Mouse (Mus musculus): ENCODE measurements around the gene Senp3. TPM values are rescaled to one million over a fixed set of nuclear protein-coding genes. Genes with fewer than 3 reads are reported as not detected.
A peak's percentile ranks its signal among the peaks of the same experiment; 100 is the strongest.
"Not testable (repeated sequence)": the region's sequence is repeated elsewhere in the genome, so short reads cannot be mapped to it uniquely, and the experiment has no call there.

Gene Senp3
- polyA plus RNA-seq, 1 experiment from 2014 or later, result 37.3 TPM

DNA sequence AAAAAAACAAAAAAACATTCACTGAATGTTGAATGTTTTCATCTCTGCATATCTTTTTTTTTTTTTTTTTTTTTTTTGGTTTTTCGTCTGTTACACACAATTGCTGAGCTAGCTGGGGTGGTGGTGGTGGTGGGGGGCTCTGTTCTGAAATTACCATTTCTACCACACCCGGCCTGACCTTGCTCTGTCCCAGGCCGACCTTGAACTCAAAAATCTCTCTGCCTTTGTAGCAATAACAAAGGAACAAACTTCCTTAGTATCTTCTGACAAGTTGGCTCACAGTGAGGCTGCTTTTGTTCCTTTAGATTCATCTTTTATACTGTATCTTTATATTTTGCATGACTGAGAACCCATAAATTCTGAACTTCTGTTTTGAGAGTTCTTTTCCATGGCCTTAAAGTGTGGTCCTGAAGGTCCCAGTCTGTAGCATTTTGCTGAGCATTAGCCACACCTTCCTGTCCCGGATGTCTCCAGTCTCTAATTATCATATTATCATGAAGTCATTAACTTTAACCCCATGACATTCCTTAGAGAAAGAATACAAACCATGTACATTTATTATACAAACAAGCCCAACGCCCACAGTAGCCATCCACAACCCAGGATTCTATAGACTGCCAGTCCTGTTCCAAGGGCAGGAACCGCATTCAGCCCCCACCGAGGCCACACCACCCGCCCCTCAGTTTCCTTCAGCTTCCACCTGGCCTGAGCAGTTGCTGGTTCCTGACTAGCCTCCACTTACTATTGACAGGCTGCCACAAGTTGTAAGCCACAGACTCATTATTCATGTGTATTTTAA lies 22.1 kb upstream of the Senp3 start:
- DNase-seq (no peak), ATAC-seq (ENCODE audit: low read depth) (no peak)
- Histone ChIP-seq H3K4me3 (replicated peaks) (no peak overlapping the region), H3K27me3 (no peaks in the 10 kb centered on the region), H3K36me3 (no peaks in the 10 kb centered on the region), H3K4me1 (replicated peaks) (peaks cover 35% of the 10 kb centered on the region), H3K4me2 (no peak overlapping the region), H3K9me3 (replicated peaks) (no peaks in the 10 kb centered on the region), H3K27ac (no peak overlapping the region), H3K9ac (no peak overlapping the region)
- WGBS (ENCODE audit: insufficient replicate concordance), result 54% methylated on average over 8 of the region's 8 CpGs

DNA sequence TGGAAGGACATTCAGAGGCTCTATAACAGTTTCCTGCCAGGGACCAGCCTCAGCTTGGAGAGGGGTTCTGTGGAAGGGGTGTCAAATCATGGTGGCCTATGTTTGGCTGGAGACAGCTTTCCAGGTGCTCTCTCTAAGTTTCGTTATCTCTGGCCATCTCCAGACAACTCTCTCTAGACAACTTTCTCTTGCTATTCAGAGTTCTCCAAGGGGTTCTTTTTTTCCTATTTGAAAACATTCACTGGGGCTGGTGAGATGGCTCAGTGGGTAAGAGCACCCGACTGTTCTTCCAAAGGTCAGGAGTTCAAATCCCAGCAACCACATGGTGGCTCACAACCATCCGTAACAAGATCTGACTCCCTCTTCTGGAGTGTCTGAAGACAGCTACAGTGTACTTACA lies 21.5 kb upstream of the Senp3 start:
- ATAC-seq (ENCODE audit: low read depth), result not testable (repeated sequence)

DNA sequence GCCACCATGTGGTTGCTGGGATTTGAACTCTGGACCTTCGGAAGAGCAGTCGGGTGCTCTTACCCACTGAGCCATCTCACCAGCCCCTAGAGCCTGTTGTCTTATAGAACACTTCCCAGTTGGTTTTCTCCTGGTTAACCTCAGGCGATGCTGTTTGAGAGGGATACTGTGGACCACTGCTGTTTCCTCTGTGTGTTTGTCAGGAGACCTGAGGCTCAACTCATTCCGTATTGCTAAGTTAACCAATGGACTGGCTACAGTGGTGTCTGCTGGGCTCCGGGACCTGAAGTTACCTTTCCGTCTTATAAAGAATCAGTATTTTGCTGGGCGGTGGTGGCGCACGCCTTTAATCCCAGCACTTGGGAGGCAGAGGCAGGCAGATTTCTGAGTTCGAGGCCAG lies 21.0 kb upstream of the Senp3 start:
- H3K4me2 ChIP-seq; H3K27me3 ChIP-seq; H3K9ac ChIP-seq; H3K27ac ChIP-seq; DNase-seq; H3K4me3 ChIP-seq (replicated peaks); ATAC-seq (ENCODE audit: low read depth); H3K36me3 ChIP-seq; H3K9me3 ChIP-seq (replicated peaks): not testable (repeated sequence)
- 84% methylated on average over 10 of the region's 10 CpGs for WGBS (ENCODE audit: insufficient replicate concordance)
- peaks cover 32% of the 10 kb centered on the region for H3K4me1 ChIP-seq (replicated peaks)

More for the DNA sequence above, 21.5 kb upstream of the Senp3 start:
- H3K4me3 ChIP-seq (replicated peaks); H3K9me3 ChIP-seq (replicated peaks); H3K36me3 ChIP-seq; H3K27ac ChIP-seq; H3K27me3 ChIP-seq; DNase-seq; H3K4me2 ChIP-seq; H3K9ac ChIP-seq: not testable (repeated sequence)
- peaks cover 32% of the 10 kb centered on the region for H3K4me1 ChIP-seq (replicated peaks)
- WGBS (ENCODE audit: insufficient replicate concordance), result 76% methylated on average over 2 of the region's 3 CpGs

DNA sequence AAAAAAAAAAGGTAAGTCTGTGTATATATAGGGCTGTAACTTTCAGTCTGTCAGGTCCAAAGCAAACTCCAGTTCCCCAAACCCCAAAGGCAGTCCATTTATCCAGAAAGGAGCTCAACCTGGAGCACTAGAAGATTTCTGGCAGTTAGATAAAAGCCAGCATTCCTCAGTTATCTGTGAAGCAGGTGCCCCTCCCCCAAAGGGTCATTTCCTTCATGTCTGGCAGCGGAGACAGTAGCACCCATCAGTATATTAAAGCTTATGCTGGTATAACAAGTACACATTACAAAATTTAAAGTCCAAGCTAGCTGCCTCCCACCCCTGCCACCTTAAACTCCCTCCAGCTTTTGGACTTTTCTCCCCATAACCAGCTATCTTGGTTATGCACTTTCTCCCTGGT lies 17.7 kb upstream of the Senp3 start:
- H3K4me2 ChIP-seq, result no peak overlapping the region
- DNase-seq, result no peak
- H3K4me3 ChIP-seq (replicated peaks), result no peak overlapping the region
- H3K9me3 ChIP-seq (replicated peaks), result no peaks in the 10 kb centered on the region
- peaks cover 34% of the 10 kb centered on the region for H3K4me1 ChIP-seq (replicated peaks)
- H3K36me3 ChIP-seq, result no peaks in the 10 kb centered on the region
- no peak overlapping the region for H3K9ac ChIP-seq
- H3K27me3 ChIP-seq, result peaks cover 9% of the 10 kb centered on the region
- peak overlapping the region; percentile 3; the same call in 1 of the 2 replicates for H3K27ac ChIP-seq
- ATAC-seq (ENCODE audit: low read depth), result no peak
- WGBS (ENCODE audit: insufficient replicate concordance), result 21% methylated on average over 1 of the region's 1 CpGs

DNA sequence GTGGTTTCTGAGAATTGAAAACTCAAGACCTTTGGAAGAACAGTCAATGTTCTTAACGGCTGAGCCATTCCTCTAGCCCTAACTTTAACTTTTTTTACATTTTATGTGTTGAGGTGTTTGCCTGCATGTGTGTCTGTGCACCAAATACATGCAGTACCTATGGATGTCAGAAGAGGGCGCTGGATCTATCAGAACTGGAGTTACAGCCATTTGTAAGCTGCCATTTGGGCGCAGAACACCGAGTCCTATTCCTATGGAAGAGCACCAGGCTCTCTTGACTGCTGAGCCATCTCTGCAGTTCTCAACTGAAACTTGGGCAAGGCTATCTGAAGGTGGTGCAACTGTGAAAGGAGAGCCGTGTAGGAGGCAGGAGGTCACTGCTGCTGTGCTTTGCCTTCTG lies 16.7 kb upstream of the Senp3 start:
- Histone ChIP-seq H3K9ac (no peak overlapping the region), H3K4me2 (no peak overlapping the region), H3K36me3 (no peaks in the 10 kb centered on the region), H3K27ac (no peak overlapping the region), H3K9me3 (replicated peaks) (no peaks in the 10 kb centered on the region), H3K4me3 (replicated peaks) (no peak overlapping the region), H3K4me1 (replicated peaks) (peaks cover 30% of the 10 kb centered on the region), H3K27me3 (peaks cover 9% of the 10 kb centered on the region)
- ATAC-seq (ENCODE audit: low read depth) (no peak), DNase-seq (no peak)
- WGBS (ENCODE audit: insufficient replicate concordance), result 59% methylated on average over 5 of the region's 5 CpGs

DNA sequence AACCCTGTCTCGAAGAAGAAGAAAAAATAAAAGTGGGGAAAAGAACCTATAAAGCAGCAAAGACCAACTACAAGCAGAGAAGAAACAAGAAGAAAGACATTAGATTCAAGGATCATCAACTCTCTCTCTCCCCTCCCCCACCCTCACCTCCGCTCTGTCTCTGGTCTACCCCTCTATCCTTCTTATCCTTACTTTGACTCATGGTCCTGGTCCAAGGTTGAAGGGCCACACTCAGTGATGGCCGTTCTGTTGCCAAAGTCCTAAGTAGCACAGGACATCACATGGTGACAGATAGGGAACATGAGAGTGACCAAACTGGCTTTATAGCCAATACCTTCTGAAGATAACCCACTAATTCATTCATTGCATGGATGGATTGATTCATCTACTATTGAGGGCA lies 15.5 kb upstream of the Senp3 start:
- H3K4me1 ChIP-seq (replicated peaks), result peaks cover 42% of the 10 kb centered on the region
- no peak overlapping the region for H3K4me3 ChIP-seq (replicated peaks)
- H3K4me2 ChIP-seq, result no peak overlapping the region
- no peak overlapping the region for H3K9ac ChIP-seq
- ATAC-seq (ENCODE audit: low read depth), result no peak
- WGBS (ENCODE audit: insufficient replicate concordance), result 70% methylated on average over 3 of the region's 3 CpGs
- H3K36me3 ChIP-seq, result no peaks in the 10 kb centered on the region
- H3K9me3 ChIP-seq (replicated peaks), result no peaks in the 10 kb centered on the region
- H3K27me3 ChIP-seq, result peaks cover 13% of the 10 kb centered on the region
- no peak for DNase-seq
- no peak overlapping the region for H3K27ac ChIP-seq

DNA sequence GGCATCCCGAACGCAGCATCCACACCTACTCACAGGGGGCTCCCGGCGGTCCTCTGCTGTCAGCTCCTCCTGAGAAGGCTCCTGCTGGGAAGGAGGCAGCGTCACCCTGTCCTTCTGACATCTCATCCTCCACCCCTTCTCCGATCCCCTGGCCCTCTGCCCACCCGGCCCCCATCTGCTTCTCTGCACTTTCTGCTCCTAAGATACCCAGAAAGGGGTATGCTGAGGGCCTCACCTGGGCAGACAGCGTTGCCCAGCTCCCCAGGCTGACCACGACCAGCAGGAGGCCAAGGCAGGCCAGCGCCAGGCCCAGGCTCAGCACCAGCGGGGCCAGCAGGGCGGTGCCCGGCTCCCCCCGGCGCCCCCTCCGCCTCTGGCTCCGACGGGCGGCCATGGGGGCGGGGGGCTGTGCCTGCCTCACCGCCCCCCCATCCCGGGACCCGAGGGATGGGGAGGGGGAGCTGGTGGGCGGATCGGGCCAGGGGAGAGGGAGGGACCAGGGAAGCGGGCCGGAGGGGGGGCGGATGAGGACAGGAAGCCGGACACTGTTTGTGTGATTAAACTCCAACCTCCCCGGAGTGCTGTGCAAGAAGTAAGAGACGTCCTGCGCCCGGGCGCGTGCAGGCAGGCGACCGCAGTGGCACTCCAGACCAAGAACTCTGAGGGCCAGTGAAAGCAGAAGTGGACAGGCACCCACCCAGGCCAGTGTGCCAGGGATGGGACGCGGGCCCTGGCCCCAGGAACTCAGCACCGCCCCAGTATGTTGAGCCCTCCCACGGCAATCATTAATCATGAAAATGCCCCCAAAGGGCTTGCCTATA lies 13.7 kb upstream of the Senp3 start, which contains the start of the genes Tnfsf12 and Tnfsfm13:
Gene Tnfsf12 (minus strand): TSS at position 489 of the 821 bp plus-strand sequence.
Gene Tnfsfm13 (minus strand): TSS at position 738 of the 821 bp plus-strand sequence.
- no peaks in the 10 kb centered on the region for H3K9me3 ChIP-seq (replicated peaks)
- H3K27ac ChIP-seq, result peak within 1 kb of the TSS; percentile 59
- DNase-seq (no peak), ATAC-seq (ENCODE audit: low read depth) (peak; percentile 59)
- H3K4me2 ChIP-seq, result peak within 1 kb of the TSS; percentile 71
- peak within 1 kb of the TSS; percentile 58 for H3K4me3 ChIP-seq (replicated peaks)
- H3K4me1 ChIP-seq (replicated peaks), result peaks cover 44% of the 10 kb centered on the region
- no peaks in the 10 kb centered on the region for H3K36me3 ChIP-seq
- WGBS (ENCODE audit: insufficient replicate concordance), result 9% methylated on average over 41 of the region's 41 CpGs
- H3K9ac ChIP-seq, result peak within 1 kb of the TSS; percentile 65
- peaks cover 13% of the 10 kb centered on the region for H3K27me3 ChIP-seq

DNA sequence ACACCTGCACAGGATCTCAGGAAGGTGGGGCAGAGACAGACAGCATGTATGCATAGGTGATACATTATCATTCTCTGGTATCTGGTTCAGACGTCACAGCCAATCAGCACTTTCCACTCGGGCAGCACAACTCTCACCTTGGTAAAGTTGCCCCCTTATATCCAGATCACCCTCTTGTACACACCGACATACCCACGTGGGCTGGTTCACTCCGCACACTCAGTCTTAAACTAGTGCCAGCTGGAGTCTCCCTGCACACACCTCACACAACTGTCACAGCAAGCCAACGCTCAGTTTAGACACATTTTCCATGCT lies 13.1 kb upstream of the Senp3 start:
- Histone ChIP-seq H3K4me1 (replicated peaks) (peaks cover 44% of the 10 kb centered on the region), H3K4me2 (peak overlapping the region; percentile 71), H3K27ac (peak overlapping the region; percentile 59; the same call in 1 of the 2 replicates), H3K36me3 (no peaks in the 10 kb centered on the region), H3K4me3 (replicated peaks) (peak overlapping the region; percentile 58), H3K9ac (peak overlapping the region; percentile 65), H3K27me3 (peaks cover 13% of the 10 kb centered on the region), H3K9me3 (replicated peaks) (no peaks in the 10 kb centered on the region)
- ATAC-seq (ENCODE audit: low read depth), result no peak
- no peak for DNase-seq
- WGBS (ENCODE audit: insufficient replicate concordance), result 51% methylated on average over 6 of the region's 6 CpGs

DNA sequence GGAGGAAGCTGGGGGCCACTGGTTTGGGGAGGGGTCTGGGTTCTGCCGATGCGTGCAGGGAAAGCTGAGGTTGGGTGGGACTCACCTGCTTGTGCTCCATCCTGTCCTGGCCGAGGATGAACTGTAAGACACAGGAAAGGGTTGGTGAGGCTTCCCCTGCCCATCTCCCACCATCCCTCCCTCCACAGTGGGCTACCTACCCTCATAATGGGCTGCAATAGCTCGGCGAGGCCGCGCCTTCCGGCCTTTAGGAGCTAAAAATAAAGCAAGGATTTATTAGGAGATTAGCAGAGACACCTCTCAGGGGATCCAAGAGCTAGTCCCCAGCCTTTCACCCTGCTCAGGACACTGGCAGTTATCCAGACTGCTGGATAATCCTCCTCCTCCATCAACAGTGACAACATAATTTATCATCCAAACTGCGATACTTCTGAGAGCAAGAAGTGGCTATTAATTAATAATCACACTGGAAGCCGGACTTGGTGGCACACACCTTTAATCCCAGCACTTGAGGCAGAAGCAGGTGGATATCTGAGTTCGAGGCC lies 11.6 kb upstream of the Senp3 start:
- Histone ChIP-seq H3K4me1 (replicated peaks) (peaks cover 40% of the 10 kb centered on the region), H3K9me3 (replicated peaks) (no peaks in the 10 kb centered on the region), H3K4me3 (replicated peaks) (no peak overlapping the region), H3K4me2 (no peak overlapping the region), H3K27me3 (peaks cover 13% of the 10 kb centered on the region), H3K9ac (no peak overlapping the region), H3K27ac (peak overlapping the region; percentile 13; the same call in 1 of the 2 replicates), H3K36me3 (no peaks in the 10 kb centered on the region)
- no peak for DNase-seq
- no peak for ATAC-seq (ENCODE audit: low read depth)
- WGBS (ENCODE audit: insufficient replicate concordance), result 51% methylated on average over 11 of the region's 11 CpGs

DNA sequence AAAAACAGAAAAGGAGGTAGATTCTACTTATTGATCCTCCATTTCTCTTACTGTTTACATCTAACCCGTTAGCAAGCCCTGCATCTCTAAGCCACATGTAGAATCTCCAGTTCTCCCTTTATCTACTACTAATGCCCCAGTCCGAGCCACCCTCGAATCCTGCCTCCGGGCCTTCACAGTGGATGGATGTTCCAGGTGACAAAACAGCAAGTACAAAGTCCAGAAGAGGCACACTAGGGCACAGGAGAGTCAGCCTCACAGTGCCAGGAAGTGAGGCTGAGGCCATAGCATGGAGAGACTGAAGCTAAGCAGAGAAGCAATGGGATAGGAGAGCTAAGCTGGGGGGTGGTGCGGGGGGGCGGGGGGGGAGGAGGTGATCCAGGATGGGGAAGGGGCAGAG lies 11.0 kb upstream of the Senp3 start:
- H3K27ac ChIP-seq, result no peak overlapping the region
- peaks cover 13% of the 10 kb centered on the region for H3K27me3 ChIP-seq
- ATAC-seq (ENCODE audit: low read depth), result no peak
- H3K36me3 ChIP-seq, result no peaks in the 10 kb centered on the region
- no peak overlapping the region for H3K4me2 ChIP-seq
- peaks cover 40% of the 10 kb centered on the region for H3K4me1 ChIP-seq (replicated peaks)
- H3K4me3 ChIP-seq (replicated peaks), result no peak overlapping the region
- no peak overlapping the region for H3K9ac ChIP-seq
- DNase-seq, result no peak
- no peaks in the 10 kb centered on the region for H3K9me3 ChIP-seq (replicated peaks)
- WGBS (ENCODE audit: insufficient replicate concordance), result 74% methylated on average over 6 of the region's 6 CpGs

DNA sequence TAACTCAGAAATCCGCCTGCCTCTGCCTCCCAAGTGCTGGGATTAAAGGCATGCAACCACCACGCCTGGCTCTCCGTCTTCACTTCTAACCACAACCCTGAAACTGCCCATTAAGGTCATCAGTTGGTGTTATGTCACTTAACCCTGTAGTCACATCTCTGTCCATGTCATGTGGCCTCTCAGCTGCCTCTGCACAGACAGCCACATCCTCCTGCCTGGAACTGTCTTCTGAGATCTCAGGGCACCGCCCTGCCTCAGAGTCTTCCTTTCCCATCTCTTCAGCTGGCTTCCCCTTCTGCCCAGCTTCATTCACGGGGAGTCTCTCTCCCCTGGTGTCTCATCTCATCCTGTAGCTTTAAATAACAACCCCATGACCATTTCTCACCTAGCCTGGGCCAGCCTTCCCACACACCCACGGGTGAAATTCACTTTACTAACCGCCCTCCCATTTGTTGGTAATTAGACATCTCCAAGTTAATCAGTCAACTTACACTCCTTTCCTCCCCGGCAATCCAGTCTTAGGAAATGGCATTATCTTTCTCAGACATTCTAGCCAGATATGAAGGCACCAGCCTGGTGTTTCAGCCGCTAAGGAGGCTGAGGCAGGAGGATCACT lies 10.4 kb upstream of the Senp3 start:
- Histone ChIP-seq H3K27me3 (peaks cover 13% of the 10 kb centered on the region), H3K4me1 (replicated peaks) (peaks cover 40% of the 10 kb centered on the region), H3K4me2 (no peak overlapping the region), H3K9ac (0 out of 2 replicates have a peak overlapping the region, but pooled peaks have one; percentile 18), H3K9me3 (replicated peaks) (no peaks in the 10 kb centered on the region), H3K27ac (no peak overlapping the region), H3K36me3 (no peaks in the 10 kb centered on the region), H3K4me3 (replicated peaks) (no peak overlapping the region)
- 29% methylated on average over 9 of the region's 9 CpGs for WGBS (ENCODE audit: insufficient replicate concordance)
- ATAC-seq (ENCODE audit: low read depth) (no peak), DNase-seq (no peak)

Data from liver, embryonic 13.5 days (tissue).